Mouse (Mus musculus): ENCODE measurements around the gene Syp. TPM values are rescaled to one million over a fixed set of nuclear protein-coding genes. Genes with fewer than 3 reads are reported as not detected.

Syp gene
- polyA plus RNA-seq (2015; fragmentation: Illumina TruSeq; extraction: RNeasy Lipid Tissue Mini Kit (QIAGEN cat#74804); ENCODE audit: insufficient read depth, low replicate concordance) = 4.1 TPM

GRCm38 (mm10) chrX:7638401-7639091, at the start of gene Syp:
Syp (plus strand) TSS chrX:7638471.

GRCm38 (mm10) chrX:7604879-7605574, 33.2 kb upstream of the Syp start, which contains the start of gene Ccdc22:
Ccdc22 (minus strand) TSS chrX:7605517.

GRCm38 (mm10) chrX:7606783-7607182, 31.5 kb upstream of the Syp start, which contains the start of gene Cacna1f:
Cacna1f (plus strand) TSS chrX:7607083.

GRCm38 (mm10) chrX:7657221-7657639, 19.0 kb downstream of the Syp start, which contains the start of gene Prickle3:
Prickle3 (plus strand) TSS chrX:7657260.

GRCm38 (mm10) chrX:7670921-7671623, 32.8 kb downstream of the Syp start, which contains the start of gene Plp2:
Plp2 (minus strand) TSS chrX:7671390.

GRCm38 (mm10) chrX:7680864-7681263, 42.6 kb downstream of the Syp start, which contains the start of gene Magix:
Magix (minus strand) TSS chrX:7681251.

GRCm38 (mm10) chrX:7696954-7697381, 58.7 kb downstream of the Syp start, which contains the start of gene Gpkow:
Gpkow (plus strand) TSS chrX:7697131.

Other genes with a start within 250 kb of the Syp start
- 7.6 TPM for gene Foxp3, start 64.8 kb upstream of the Syp start, polyA plus RNA-seq (2015; fragmentation: Illumina TruSeq; extraction: RNeasy Lipid Tissue Mini Kit (QIAGEN cat#74804); ENCODE audit: insufficient read depth, low replicate concordance)
- gene Ppp1r3f, start 64.2 kb upstream of the Syp start, polyA plus RNA-seq (2015; fragmentation: Illumina TruSeq; extraction: RNeasy Lipid Tissue Mini Kit (QIAGEN cat#74804); ENCODE audit: insufficient read depth, low replicate concordance) = 2.0 TPM
- 11.4 TPM for gene Ccdc22, start 33.0 kb upstream of the Syp start, polyA plus RNA-seq (2015; fragmentation: Illumina TruSeq; extraction: RNeasy Lipid Tissue Mini Kit (QIAGEN cat#74804); ENCODE audit: insufficient read depth, low replicate concordance)
- gene Cacna1f, start 31.4 kb upstream of the Syp start, polyA plus RNA-seq (2015; fragmentation: Illumina TruSeq; extraction: RNeasy Lipid Tissue Mini Kit (QIAGEN cat#74804); ENCODE audit: insufficient read depth, low replicate concordance) = not detected
- 18.5 TPM for gene Prickle3, start 18.8 kb downstream of the Syp start, polyA plus RNA-seq (2015; fragmentation: Illumina TruSeq; extraction: RNeasy Lipid Tissue Mini Kit (QIAGEN cat#74804); ENCODE audit: insufficient read depth, low replicate concordance)
- 119 TPM for gene Plp2, start 32.9 kb downstream of the Syp start, polyA plus RNA-seq (2015; fragmentation: Illumina TruSeq; extraction: RNeasy Lipid Tissue Mini Kit (QIAGEN cat#74804); ENCODE audit: insufficient read depth, low replicate concordance)
- gene Magix, start 42.8 kb downstream of the Syp start, polyA plus RNA-seq (2015; fragmentation: Illumina TruSeq; extraction: RNeasy Lipid Tissue Mini Kit (QIAGEN cat#74804); ENCODE audit: insufficient read depth, low replicate concordance) = 0.14 TPM
- gene Gpkow, start 58.7 kb downstream of the Syp start, polyA plus RNA-seq (2015; fragmentation: Illumina TruSeq; extraction: RNeasy Lipid Tissue Mini Kit (QIAGEN cat#74804); ENCODE audit: insufficient read depth, low replicate concordance) = 51.7 TPM
- gene Wdr45, start 75.9 kb downstream of the Syp start, polyA plus RNA-seq (2015; fragmentation: Illumina TruSeq; extraction: RNeasy Lipid Tissue Mini Kit (QIAGEN cat#74804); ENCODE audit: insufficient read depth, low replicate concordance) = 38.0 TPM
- not detected for gene Gm45208, start 83.8 kb downstream of the Syp start, polyA plus RNA-seq (2015; fragmentation: Illumina TruSeq; extraction: RNeasy Lipid Tissue Mini Kit (QIAGEN cat#74804); ENCODE audit: insufficient read depth, low replicate concordance)
- gene Praf2, start 90.0 kb downstream of the Syp start, polyA plus RNA-seq (2015; fragmentation: Illumina TruSeq; extraction: RNeasy Lipid Tissue Mini Kit (QIAGEN cat#74804); ENCODE audit: insufficient read depth, low replicate concordance) = 22.9 TPM
- 2.0 TPM for gene Ccdc120, start 112.4 kb downstream of the Syp start, polyA plus RNA-seq (2015; fragmentation: Illumina TruSeq; extraction: RNeasy Lipid Tissue Mini Kit (QIAGEN cat#74804); ENCODE audit: insufficient read depth, low replicate concordance)
- gene Tfe3, start 124.1 kb downstream of the Syp start, polyA plus RNA-seq (2015; fragmentation: Illumina TruSeq; extraction: RNeasy Lipid Tissue Mini Kit (QIAGEN cat#74804); ENCODE audit: insufficient read depth, low replicate concordance) = 28.7 TPM
- gene Gripap1, start 151.3 kb downstream of the Syp start, polyA plus RNA-seq (2015; fragmentation: Illumina TruSeq; extraction: RNeasy Lipid Tissue Mini Kit (QIAGEN cat#74804); ENCODE audit: insufficient read depth, low replicate concordance) = 207 TPM
- 2.4 TPM for gene Kcnd1, start 183.8 kb downstream of the Syp start, polyA plus RNA-seq (2015; fragmentation: Illumina TruSeq; extraction: RNeasy Lipid Tissue Mini Kit (QIAGEN cat#74804); ENCODE audit: insufficient read depth, low replicate concordance)
- gene Otud5, start 202.9 kb downstream of the Syp start, polyA plus RNA-seq (2015; fragmentation: Illumina TruSeq; extraction: RNeasy Lipid Tissue Mini Kit (QIAGEN cat#74804); ENCODE audit: insufficient read depth, low replicate concordance) = 173 TPM
- 38.2 TPM for gene Pim2, start 239.8 kb downstream of the Syp start, polyA plus RNA-seq (2015; fragmentation: Illumina TruSeq; extraction: RNeasy Lipid Tissue Mini Kit (QIAGEN cat#74804); ENCODE audit: insufficient read depth, low replicate concordance)
- 18.6 TPM for gene Slc35a2, start 245.6 kb downstream of the Syp start, polyA plus RNA-seq (2015; fragmentation: Illumina TruSeq; extraction: RNeasy Lipid Tissue Mini Kit (QIAGEN cat#74804); ENCODE audit: insufficient read depth, low replicate concordance)

All from spleen, adult 10 weeks (tissue).